Mouse (Mus musculus) heart, embryonic 15.5 days (tissue): Measurements from ENCODE around the gene L2hgdh. TPM values are rescaled to one million over a fixed set of nuclear protein-coding genes. Genes with fewer than 3 reads are reported as not detected.

Experiments used
- ATAC-seq: fragments of 200-750 bp; cut with Nextera tagmentation; replicated peaks from 2 replicates; pipeline ENCODE4 v1.8.0; 2017; ENCODE audit warnings: low read depth, moderate TSS enrichment; ENCODE audit not compliant: insufficient number of reproducible peaks, insufficient read depth, low FRiP score
- H3K27ac ChIP-seq: fragments of 300-500 bp; sonication (generic); 2 replicates; pipeline ENCODE4 v1.5.1; 2015; ENCODE audit warnings: mild to moderate bottlenecking, inconsistent platforms
- H3K27me3 ChIP-seq: fragments of 300-500 bp; sonication (generic); 2 replicates; pipeline ENCODE4 v1.6.1; 2015; ENCODE audit warnings: inconsistent platforms
- H3K36me3 ChIP-seq: fragments of 300-500 bp; sonication (generic); 2 replicates; pipeline ENCODE4 v1.6.1; 2015; ENCODE audit warnings: mild to moderate bottlenecking, inconsistent platforms
- H3K4me1 ChIP-seq: fragments of 300-500 bp; sonication (generic); replicated peaks from 2 replicates; pipeline ENCODE4 v1.6.1; 2015; ENCODE audit warnings: inconsistent platforms
- H3K4me2 ChIP-seq: fragments of 300-500 bp; sonication (generic); 2 replicates; pipeline ENCODE4 v1.6.1; 2015; ENCODE audit warnings: inconsistent platforms, mild to moderate bottlenecking, moderate library complexity
- H3K4me3 ChIP-seq: fragments of 300-500 bp; sonication (generic); 2 replicates; pipeline ENCODE4 v1.5.1; 2015; ENCODE audit warnings: mild to moderate bottlenecking, inconsistent platforms
- H3K9ac ChIP-seq: fragments of 300-500 bp; sonication (generic); 2 replicates; pipeline ENCODE4 v1.6.1; 2015; ENCODE audit warnings: mild to moderate bottlenecking, inconsistent platforms
- H3K9me3 ChIP-seq: fragments of 300-500 bp; sonication (generic); replicated peaks from 2 replicates; pipeline ENCODE4 v1.6.1; 2016; ENCODE audit warnings: inconsistent platforms
- WGBS: fragments of 180-500 bp; shearing (Covaris S2); methylation state at CpG from one replicate; pipeline ENCODE4 v1.1.7; 2015; ENCODE audit warnings: mixed read lengths; 5-methylcytosine and 5-hydroxymethylcytosine counted together
- polyA plus RNA-seq: library from polyadenylated mRNA; unstranded; fragments of >200 nt; fragmentation: Nextera tagmentation; extraction: Ambion mirVana; gene quantifications from 2 replicates; pipeline ENCODE4 v1.2.1, GENCODE M21; 2015

L2hgdh gene
- polyA plus RNA-seq, 1 experiment from 2014 or later, result 15.4 TPM

- H3K27ac ChIP-seq, result peak overlapping the region; percentile 99
- H3K36me3 ChIP-seq, result no peaks in the 10 kb centered on the region
- no peak overlapping the region for H3K9ac ChIP-seq
- peak overlapping the region; percentile 7; the same call in 1 of the 2 replicates for H3K4me3 ChIP-seq
- H3K9me3 ChIP-seq, result no peaks in the 10 kb centered on the region
- no peak; the same call in 1 of the 2 replicates for ATAC-seq
- no peaks in the 10 kb centered on the region for H3K27me3 ChIP-seq
- H3K4me1 ChIP-seq, result peaks cover 23% of the 10 kb centered on the region
- H3K4me2 ChIP-seq, result peak overlapping the region; percentile 77
- WGBS, result 19% methylated on average over 10 of the region's 10 CpGs
Observed at GRCm38 (mm10) chr12:69683537-69683936, 41.1 kb downstream of the L2hgdh start.

- peak overlapping the region; percentile 99 for H3K4me3 ChIP-seq
- peak overlapping the region; percentile 99 for H3K27ac ChIP-seq
- H3K9me3 ChIP-seq, result no peaks in the 10 kb centered on the region
- H3K4me2 ChIP-seq, result peak overlapping the region; percentile 77
- peaks cover 20% of the 10 kb centered on the region for H3K4me1 ChIP-seq
- H3K36me3 ChIP-seq, result no peaks in the 10 kb centered on the region
- 46% methylated on average over 14 of the region's 14 CpGs for WGBS
- no peak for ATAC-seq
- H3K27me3 ChIP-seq, result no peaks in the 10 kb centered on the region
- H3K9ac ChIP-seq, result peak overlapping the region; percentile 100; the same call in 1 of the 2 replicates
Observed at GRCm38 (mm10) chr12:69682788-69683419, 41.8 kb downstream of the L2hgdh start.

- no peaks in the 10 kb centered on the region for H3K27me3 ChIP-seq
Observed at GRCm38 (mm10) chr12:69682065-69682787, 42.4 kb downstream of the L2hgdh start.

GRCm38 (mm10) chr12:69681566-69682061 is 43.1 kb downstream of the L2hgdh start, which contains the start of gene Sos2:
Gene Sos2 (minus strand): TSS chr12:69681852.
- Histone ChIP-seq H3K36me3 (no peaks in the 10 kb centered on the region), H3K4me2 (peak within 1 kb of the TSS; percentile 77)
- WGBS, result under 1% methylated on average over 52 of the region's 85 CpGs

More at GRCm38 (mm10) chr12:69682065-69682787, 42.4 kb downstream of the L2hgdh start:
- ATAC-seq, result peak; percentile 90
- Histone ChIP-seq H3K36me3 (no peaks in the 10 kb centered on the region), H3K4me1 (peaks cover 20% of the 10 kb centered on the region), H3K4me3 (peak overlapping the region; percentile 99), H3K4me2 (peak overlapping the region; percentile 77), H3K9me3 (no peaks in the 10 kb centered on the region), H3K27ac (peak overlapping the region; percentile 99), H3K9ac (peak overlapping the region; percentile 100)
- 1% methylated on average over 54 of the region's 54 CpGs for WGBS

GRCm38 (mm10) chr12:69680635-69681565 is 43.8 kb downstream of the L2hgdh start:
- Histone ChIP-seq H3K27me3 (no peaks in the 10 kb centered on the region), H3K27ac (peak overlapping the region; percentile 99), H3K4me1 (peaks cover 26% of the 10 kb centered on the region), H3K4me3 (peak overlapping the region; percentile 99), H3K36me3 (no peaks in the 10 kb centered on the region), H3K4me2 (peak overlapping the region; percentile 77), H3K9me3 (no peaks in the 10 kb centered on the region), H3K9ac (peak overlapping the region; percentile 100)
- ATAC-seq, result peak; percentile 57; the same call in 1 of the 2 replicates
- WGBS, result 1% methylated on average over 56 of the region's 56 CpGs

More at GRCm38 (mm10) chr12:69681566-69682061, 43.1 kb downstream of the L2hgdh start, which contains the start of gene Sos2:
- peaks cover 20% of the 10 kb centered on the region for H3K4me1 ChIP-seq
- peak; percentile 76 for ATAC-seq
- H3K27me3 ChIP-seq, result no peaks in the 10 kb centered on the region
- H3K9ac ChIP-seq, result peak within 1 kb of the TSS; percentile 100
- H3K27ac ChIP-seq, result peak within 1 kb of the TSS; percentile 99
- H3K9me3 ChIP-seq, result no peaks in the 10 kb centered on the region
- H3K4me3 ChIP-seq, result peak within 1 kb of the TSS; percentile 99

GRCm38 (mm10) chr12:69676157-69676556 is 48.5 kb downstream of the L2hgdh start:
- WGBS, result 78% methylated on average over 4 of the region's 4 CpGs
- Histone ChIP-seq H3K9me3 (no peaks in the 10 kb centered on the region), H3K9ac (no peak overlapping the region), H3K27ac (no peak overlapping the region), H3K36me3 (no peaks in the 10 kb centered on the region), H3K4me2 (no peak overlapping the region), H3K4me1 (peaks cover 29% of the 10 kb centered on the region), H3K27me3 (no peaks in the 10 kb centered on the region), H3K4me3 (no peak overlapping the region)
- no peak for ATAC-seq

GRCm38 (mm10) chr12:69674576-69675537 is 49.8 kb downstream of the L2hgdh start:
- WGBS, result 69% methylated on average over 10 of the region's 10 CpGs
- Histone ChIP-seq H3K4me2 (no peak overlapping the region), H3K27me3 (no peaks in the 10 kb centered on the region), H3K36me3 (no peaks in the 10 kb centered on the region), H3K4me3 (no peak overlapping the region), H3K27ac (peak overlapping the region; percentile 45; the same call in 1 of the 2 replicates), H3K9ac (no peak overlapping the region), H3K9me3 (no peaks in the 10 kb centered on the region), H3K4me1 (peaks cover 24% of the 10 kb centered on the region)
- ATAC-seq, result no peak

- Histone ChIP-seq H3K27ac (peak overlapping the region; percentile 45; the same call in 1 of the 2 replicates), H3K9me3 (no peaks in the 10 kb centered on the region), H3K9ac (no peak overlapping the region), H3K36me3 (no peaks in the 10 kb centered on the region), H3K4me2 (no peak overlapping the region), H3K4me3 (no peak overlapping the region), H3K27me3 (no peaks in the 10 kb centered on the region), H3K4me1 (peaks cover 23% of the 10 kb centered on the region)
- WGBS, result 51% methylated on average over 1 of the region's 1 CpGs
- ATAC-seq, result no peak
Observed at GRCm38 (mm10) chr12:69674176-69674575, 50.5 kb downstream of the L2hgdh start.

GRCm38 (mm10) chr12:69666721-69667120 is 58.0 kb downstream of the L2hgdh start:
- H3K9ac ChIP-seq, result no peak overlapping the region
- WGBS, result 87% methylated on average over 5 of the region's 5 CpGs
- H3K9me3 ChIP-seq, result no peaks in the 10 kb centered on the region
- H3K36me3 ChIP-seq, result no peaks in the 10 kb centered on the region
- ATAC-seq, result no peak
- H3K4me2 ChIP-seq, result no peak overlapping the region
- no peak overlapping the region for H3K4me3 ChIP-seq
- H3K27ac ChIP-seq, result no peak overlapping the region
- H3K27me3 ChIP-seq, result no peaks in the 10 kb centered on the region
- no peaks in the 10 kb centered on the region for H3K4me1 ChIP-seq

GRCm38 (mm10) chr12:69661658-69662057 is 63.0 kb downstream of the L2hgdh start:
- Histone ChIP-seq H3K9me3 (no peaks in the 10 kb centered on the region), H3K4me2 (no peak overlapping the region), H3K4me1 (no peaks in the 10 kb centered on the region), H3K27ac (no peak overlapping the region), H3K36me3 (no peaks in the 10 kb centered on the region), H3K4me3 (no peak overlapping the region), H3K27me3 (no peaks in the 10 kb centered on the region), H3K9ac (no peak overlapping the region)
- ATAC-seq, result no peak
- WGBS, result 93% methylated on average over 5 of the region's 5 CpGs
